Mouse (Mus musculus) hindbrain, embryonic 14.5 days (tissue): ENCODE results near the gene Prss28. TPM values are rescaled to one million over a fixed set of nuclear protein-coding genes. Genes with fewer than 3 reads are reported as not detected.

Experiments used
- ATAC-seq: fragments of 200-750 bp; cut with Nextera tagmentation; 2 replicates; pipeline ENCODE4 v1.8.0; 2017; ENCODE audit warnings: moderate number of reproducible peaks, mild to moderate bottlenecking, moderate TSS enrichment, moderate library complexity; ENCODE audit not compliant: low FRiP score
- DNase-seq: peaks from one replicate; pipeline ENCODE4 v3.0.0-alpha.2; 2015; ENCODE audit warnings: low spot score
- H3K27ac ChIP-seq: fragments of 300-500 bp; sonication (generic); 2 replicates; pipeline ENCODE4 v1.5.1; 2014; ENCODE audit warnings: mild to moderate bottlenecking, moderate library complexity
- H3K27me3 ChIP-seq: fragments of 300-500 bp; sonication (generic); 2 replicates; pipeline ENCODE4 v1.6.1; 2014; ENCODE audit warnings: mild to moderate bottlenecking, low read length, mixed read lengths; ENCODE audit not compliant: control insufficient read depth, insufficient read depth
- H3K36me3 ChIP-seq: fragments of 300-500 bp; sonication (generic); replicated peaks from 2 replicates; pipeline ENCODE4 v1.6.1; 2014; ENCODE audit not compliant: control insufficient read depth, insufficient read depth
- H3K4me1 ChIP-seq: fragments of 300-500 bp; sonication (generic); replicated peaks from 2 replicates; pipeline ENCODE4 v1.6.1; 2014; ENCODE audit warnings: antibody characterized with exemption, low read length, mixed read lengths; ENCODE audit not compliant: control insufficient read depth, insufficient read depth
- H3K4me2 ChIP-seq: fragments of 300-500 bp; sonication (generic); replicated peaks from 2 replicates; pipeline ENCODE4 v1.6.1; 2014; ENCODE audit warnings: mild to moderate bottlenecking, moderate library complexity
- H3K4me3 ChIP-seq: fragments of 300-500 bp; sonication (generic); replicated peaks from 2 replicates; pipeline ENCODE4 v1.5.1; 2014; ENCODE audit warnings: mild to moderate bottlenecking, low read length
- H3K9ac ChIP-seq: fragments of 300-500 bp; sonication (generic); 2 replicates; pipeline ENCODE4 v1.6.1; 2014
- H3K9me3 ChIP-seq: fragments of 300-500 bp; sonication (generic); 2 replicates; pipeline ENCODE4 v1.6.1; 2016; ENCODE audit warnings: low read length; ENCODE audit not compliant: control insufficient read depth
- WGBS: fragments of 180-500 bp; shearing (Covaris S2); extraction: QIAGEN DNeasy Blood & Tissue Kit; methylation state at CpG from one replicate; pipeline ENCODE4 v1.1.7; 2014; 5-methylcytosine and 5-hydroxymethylcytosine counted together
- polyA plus RNA-seq: library from polyadenylated mRNA; unstranded; fragments of >200 nt; fragmentation: Nextera tagmentation; extraction: Ambion mirVana; gene quantifications from 2 replicates; pipeline ENCODE4 v1.2.1, GENCODE M21; 2014

The Prss28 gene
- not detected in 2 replicates for polyA plus RNA-seq

- ATAC-seq (no peak), DNase-seq (no peak)
- H3K27ac ChIP-seq = no peak within 1 kb of the TSS
- no peaks in the 10 kb centered on the region for H3K4me1 ChIP-seq
- no peak within 1 kb of the TSS for H3K9ac ChIP-seq
- no peaks in the 10 kb centered on the region for H3K36me3 ChIP-seq
- 83% methylated on average over 4 of the region's 4 CpGs for WGBS
- no peaks in the 10 kb centered on the region for H3K9me3 ChIP-seq
- no peaks in the 10 kb centered on the region for H3K27me3 ChIP-seq
- no peak within 1 kb of the TSS for H3K4me2 ChIP-seq
- no peak within 1 kb of the TSS for H3K4me3 ChIP-seq
Measured at GRCm38 (mm10) chr17:25308346-25308745, at the start of gene Prss28. Gene Prss28 (plus strand): TSS chr17:25308646.

GRCm38 (mm10) chr17:25264453-25264852 is 44.0 kb upstream of the Prss28 start:
- no peak for ATAC-seq
- H3K27me3 ChIP-seq = no peaks in the 10 kb centered on the region
- peaks cover 81% of the 10 kb centered on the region for H3K36me3 ChIP-seq
- H3K9me3 ChIP-seq = no peaks in the 10 kb centered on the region
- H3K4me1 ChIP-seq = no peaks in the 10 kb centered on the region; the same call in 1 of the 2 replicates
- DNase-seq = no peak
- H3K27ac ChIP-seq = no peak overlapping the region
- 79% methylated on average over 3 of the region's 3 CpGs for WGBS
- no peak overlapping the region for H3K4me2 ChIP-seq
- H3K9ac ChIP-seq = no peak overlapping the region
- no peak overlapping the region for H3K4me3 ChIP-seq

DNA sequence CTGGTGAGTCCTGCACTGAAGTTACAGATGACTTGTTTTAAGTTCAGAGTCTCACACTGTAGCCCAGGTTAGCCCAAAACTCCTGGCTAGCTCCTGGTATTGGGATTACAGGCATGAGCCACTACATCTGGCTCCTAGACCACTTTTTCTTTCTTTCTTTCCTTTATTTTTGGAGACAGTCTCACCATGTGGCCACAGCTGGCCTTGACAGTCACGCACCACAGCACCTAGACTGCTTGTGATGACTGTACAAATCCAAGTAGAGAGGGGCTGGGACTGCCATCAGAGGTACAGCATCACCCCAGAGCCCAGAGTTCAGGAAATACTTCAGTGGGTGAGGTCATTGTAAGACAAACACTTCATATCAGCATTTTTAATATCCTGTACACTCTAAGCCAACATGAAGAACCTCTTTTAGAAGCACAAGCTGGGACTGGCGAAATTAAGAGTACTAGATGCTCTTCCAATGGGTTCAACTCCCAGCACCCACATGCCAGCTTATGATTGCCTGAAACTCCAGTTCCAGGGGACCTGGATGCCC is 37.6 kb upstream of the Prss28 start:
- H3K4me3 ChIP-seq = no peak overlapping the region
- DNase-seq (no peak), ATAC-seq (no peak)
- H3K27me3 ChIP-seq = no peaks in the 10 kb centered on the region
- WGBS = 81% methylated on average over 2 of the region's 2 CpGs
- no peak overlapping the region for H3K27ac ChIP-seq
- H3K4me2 ChIP-seq = peak overlapping the region; percentile 88
- H3K9me3 ChIP-seq = no peaks in the 10 kb centered on the region
- peaks cover 31% of the 10 kb centered on the region for H3K4me1 ChIP-seq
- H3K36me3 ChIP-seq = peaks cover 38% of the 10 kb centered on the region
- H3K9ac ChIP-seq = no peak overlapping the region; the same call in 1 of the 2 replicates

DNA sequence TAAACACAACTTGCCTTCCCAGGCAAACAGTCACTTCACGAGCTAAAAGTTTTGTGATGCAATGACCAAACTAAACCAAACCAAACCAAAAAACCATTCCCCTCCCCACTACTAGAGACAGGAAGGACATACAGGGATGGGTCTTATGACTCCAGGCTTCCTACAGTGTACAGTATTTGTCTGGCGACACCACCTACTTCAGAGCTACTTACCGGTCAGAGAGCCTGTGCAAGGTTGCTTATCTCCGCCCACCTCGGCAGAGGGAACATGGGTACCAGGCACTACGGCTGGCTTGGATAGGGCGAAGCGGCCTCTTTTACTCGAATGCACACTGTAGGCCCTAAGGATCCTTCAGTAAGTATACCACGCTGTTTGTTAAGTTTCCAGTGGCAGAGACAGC is 36.1 kb upstream of the Prss28 start:
- Histone ChIP-seq H3K4me1 (peaks cover 31% of the 10 kb centered on the region), H3K4me3 (peak overlapping the region; percentile 83), H3K9ac (peak overlapping the region; percentile 98), H3K27me3 (no peaks in the 10 kb centered on the region), H3K36me3 (peaks cover 24% of the 10 kb centered on the region), H3K9me3 (no peaks in the 10 kb centered on the region), H3K4me2 (peak overlapping the region; percentile 88), H3K27ac (peak overlapping the region; percentile 98)
- ATAC-seq (no peak), DNase-seq (no peak)
- WGBS = 2% methylated on average over 10 of the region's 10 CpGs

GRCm38 (mm10) chr17:25272951-25273705 is 35.3 kb upstream of the Prss28 start:
- peak overlapping the region; percentile 98 for H3K9ac ChIP-seq
- peaks cover 16% of the 10 kb centered on the region for H3K36me3 ChIP-seq
- under 1% methylated on average over 60 of the region's 92 CpGs for WGBS
- H3K4me2 ChIP-seq = peak overlapping the region; percentile 88
- peak overlapping the region; percentile 83 for H3K4me3 ChIP-seq
- H3K4me1 ChIP-seq = peaks cover 31% of the 10 kb centered on the region
- peak overlapping the region; percentile 98 for H3K27ac ChIP-seq
- ATAC-seq (peak; percentile 90), DNase-seq (peak; percentile 85)
- H3K9me3 ChIP-seq = no peaks in the 10 kb centered on the region
- no peaks in the 10 kb centered on the region for H3K27me3 ChIP-seq

- Histone ChIP-seq H3K4me2 (peak overlapping the region; percentile 39), H3K9me3 (no peaks in the 10 kb centered on the region), H3K27me3 (no peaks in the 10 kb centered on the region), H3K4me3 (peak overlapping the region; percentile 83), H3K36me3 (peaks cover 8% of the 10 kb centered on the region), H3K9ac (peak overlapping the region; percentile 98), H3K27ac (peak overlapping the region; percentile 98), H3K4me1 (peaks cover 31% of the 10 kb centered on the region)
- WGBS = under 1% methylated on average over 40 of the region's 45 CpGs
- ATAC-seq (peak; percentile 89), DNase-seq (peak; percentile 99)
Measured at GRCm38 (mm10) chr17:25273706-25274501, 34.5 kb upstream of the Prss28 start.

DNA sequence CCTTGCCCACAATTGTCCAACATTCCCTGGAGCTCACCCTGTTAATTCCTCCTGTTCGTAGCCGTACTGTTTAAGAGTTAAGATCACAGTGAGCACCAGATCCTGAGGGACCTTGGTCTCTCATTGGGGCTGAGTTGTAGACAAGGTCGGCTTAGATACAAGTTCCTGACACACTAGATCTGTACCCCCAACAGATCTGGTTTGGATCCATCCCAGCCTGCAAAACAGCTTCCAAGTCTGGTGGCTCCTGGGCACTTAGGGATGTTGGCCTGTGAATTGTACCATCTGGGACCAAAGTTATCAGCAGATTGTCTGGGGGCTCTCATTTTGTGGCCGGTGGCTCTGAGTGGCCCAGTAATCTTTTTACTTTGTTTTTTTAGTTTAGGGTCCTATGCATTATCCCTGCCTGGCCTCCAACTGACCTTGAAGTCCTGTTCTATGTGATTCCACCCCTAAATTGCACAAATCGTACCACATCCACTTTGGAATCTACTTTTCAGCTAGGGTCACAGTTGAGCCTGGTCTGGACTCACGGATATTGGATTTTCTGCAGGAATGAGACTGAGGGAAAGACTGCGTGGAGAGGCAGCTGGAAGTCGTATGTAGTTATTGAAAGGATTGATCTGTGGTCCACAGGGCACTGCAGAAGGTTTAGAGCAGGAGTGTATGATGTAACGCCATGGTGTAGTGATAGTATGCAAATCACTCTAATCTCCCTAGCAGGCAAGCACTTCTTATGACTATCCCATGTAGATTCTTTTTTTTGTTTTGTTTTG is 33.7 kb upstream of the Prss28 start, which contains the start of gene Ube2i:
Ube2i (minus strand) TSS at position 52 of the 776 bp plus-strand sequence.
- Histone ChIP-seq H3K36me3 (no peaks in the 10 kb centered on the region), H3K9ac (peak within 1 kb of the TSS; percentile 98), H3K9me3 (no peaks in the 10 kb centered on the region), H3K4me3 (peak within 1 kb of the TSS; percentile 83), H3K4me2 (peak within 1 kb of the TSS; percentile 39), H3K4me1 (peaks cover 30% of the 10 kb centered on the region), H3K27ac (peak within 1 kb of the TSS; percentile 98), H3K27me3 (no peaks in the 10 kb centered on the region)
- WGBS = 83% methylated on average over 9 of the region's 9 CpGs
- DNase-seq = no peak
- ATAC-seq = no peak

DNA sequence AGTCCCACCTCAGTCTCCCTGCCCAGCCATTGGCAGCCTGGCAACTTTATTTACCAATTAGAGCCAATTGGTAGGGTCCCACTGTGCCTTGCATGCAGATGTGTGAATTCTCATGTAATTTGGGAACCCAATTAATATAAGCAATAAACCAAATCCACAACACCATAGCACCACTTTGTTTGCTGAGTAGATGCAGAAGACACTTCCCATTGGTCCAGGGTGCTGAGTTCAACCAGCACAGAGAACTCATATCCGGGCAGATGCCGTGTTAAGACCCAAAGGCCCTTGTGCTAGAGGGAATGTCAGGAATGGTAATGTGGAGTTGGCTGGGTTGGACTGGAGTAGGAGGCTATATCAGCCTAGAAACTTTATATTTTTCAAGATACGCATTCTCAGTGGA is 32.6 kb upstream of the Prss28 start:
- DNase-seq (no peak), ATAC-seq (no peak)
- peaks cover 20% of the 10 kb centered on the region for H3K4me1 ChIP-seq
- H3K9me3 ChIP-seq = no peaks in the 10 kb centered on the region
- 94% methylated on average over 3 of the region's 3 CpGs for WGBS
- no peaks in the 10 kb centered on the region for H3K36me3 ChIP-seq
- H3K9ac ChIP-seq = no peak overlapping the region
- H3K4me3 ChIP-seq = no peak overlapping the region
- no peak overlapping the region for H3K27ac ChIP-seq
- H3K27me3 ChIP-seq = no peaks in the 10 kb centered on the region
- H3K4me2 ChIP-seq = no peak overlapping the region
